Mouse (Mus musculus): ENCODE data around the gene Gm3417. TPM values are rescaled to one million over a fixed set of nuclear protein-coding genes. Genes with fewer than 3 reads are reported as not detected.
"Not testable (repeated sequence)": the region's sequence is repeated elsewhere in the genome, so short reads cannot be mapped to it uniquely, and the experiment has no call there.

Gene Gm3417
- total and polyA plus RNA-seq, 3 experiments: 3.1 TPM; not detected in 2

GRCm38 (mm10) chr17:15009706-15010413 lies 31.3 kb upstream of the Gm3417 start, which contains the start of gene Gm3435:
Gene Gm3435 (plus strand): TSS chr17:15010176.
- H3K9me3 ChIP-seq (replicated peaks; ENCODE audit: low read length); H3K36me3 ChIP-seq (replicated peaks in 1 of 2; ENCODE audit: control insufficient read depth in 1 of 2, insufficient read depth in 1 of 2, low read length in 1 of 2); H3K9ac ChIP-seq (ENCODE audit: insufficient read depth, low read depth); H3K27ac ChIP-seq (ENCODE audit: insufficient read depth, low read depth); dilution Hi-C loops (cut with MboI; ENCODE audit: extremely low pct_ligation_motif_present, extremely low pct_unique_long_range_greater_than_20kb, low sequenced_read_pairs); H3K79me2 ChIP-seq (replicated peaks; ENCODE audit: control insufficient read depth, extremely low read depth, insufficient read depth, poor library complexity, severe bottlenecking); H3K4me1 ChIP-seq (ENCODE audit: control insufficient read depth in 1 of 2, insufficient read depth in 2 of 2); H3K27me3 ChIP-seq (replicated peaks); H3K4me2 ChIP-seq (ENCODE audit: insufficient read depth, low read depth, poor library complexity, severe bottlenecking); DNase-seq (ENCODE audit: extremely low read depth); H3K4me3 ChIP-seq (replicated peaks in 1 of 3; ENCODE audit: low read depth in 2 of 3, low read length in 2 of 3, poor library complexity in 1 of 3); in situ Hi-C loops (cut with MboI; ENCODE audit: low pct_ligation_motif_present, low pct_unique_long_range_greater_than_20kb, low sequenced_read_pairs): not testable (repeated sequence)

- DNase-seq (ENCODE audit: extremely low read depth); H3K36me3 ChIP-seq (replicated peaks in 1 of 2; ENCODE audit: control insufficient read depth in 1 of 2, insufficient read depth in 1 of 2, low read length in 1 of 2); H3K4me1 ChIP-seq (ENCODE audit: control insufficient read depth in 1 of 2, insufficient read depth in 2 of 2); H3K4me3 ChIP-seq (replicated peaks in 1 of 3; ENCODE audit: low read depth in 2 of 3, low read length in 2 of 3, poor library complexity in 1 of 3); H3K27ac ChIP-seq (ENCODE audit: insufficient read depth, low read depth); H3K9ac ChIP-seq (ENCODE audit: insufficient read depth, low read depth); H3K9me3 ChIP-seq (replicated peaks; ENCODE audit: low read length); dilution Hi-C loops (cut with MboI; ENCODE audit: extremely low pct_ligation_motif_present, extremely low pct_unique_long_range_greater_than_20kb, low sequenced_read_pairs); in situ Hi-C loops (cut with MboI; ENCODE audit: low pct_ligation_motif_present, low pct_unique_long_range_greater_than_20kb, low sequenced_read_pairs); H3K27me3 ChIP-seq (replicated peaks); H3K79me2 ChIP-seq (replicated peaks; ENCODE audit: control insufficient read depth, extremely low read depth, insufficient read depth, poor library complexity, severe bottlenecking); H3K4me2 ChIP-seq (ENCODE audit: insufficient read depth, low read depth, poor library complexity, severe bottlenecking): not testable (repeated sequence)
Measured at GRCm38 (mm10) chr17:15009088-15009487, 30.5 kb upstream of the Gm3417 start.

- H3K27ac ChIP-seq (ENCODE audit: insufficient read depth, low read depth); H3K27me3 ChIP-seq (replicated peaks); H3K79me2 ChIP-seq (replicated peaks; ENCODE audit: control insufficient read depth, extremely low read depth, insufficient read depth, poor library complexity, severe bottlenecking); DNase-seq (ENCODE audit: extremely low read depth); dilution Hi-C loops (cut with MboI; ENCODE audit: extremely low pct_ligation_motif_present, extremely low pct_unique_long_range_greater_than_20kb, low sequenced_read_pairs); H3K9me3 ChIP-seq (replicated peaks; ENCODE audit: low read length); H3K4me2 ChIP-seq (ENCODE audit: insufficient read depth, low read depth, poor library complexity, severe bottlenecking); H3K36me3 ChIP-seq (replicated peaks in 1 of 2; ENCODE audit: control insufficient read depth in 1 of 2, insufficient read depth in 1 of 2, low read length in 1 of 2); H3K9ac ChIP-seq (ENCODE audit: insufficient read depth, low read depth); H3K4me3 ChIP-seq (replicated peaks in 1 of 3; ENCODE audit: low read depth in 2 of 3, low read length in 2 of 3, poor library complexity in 1 of 3); in situ Hi-C loops (cut with MboI; ENCODE audit: low pct_ligation_motif_present, low pct_unique_long_range_greater_than_20kb, low sequenced_read_pairs); H3K4me1 ChIP-seq (ENCODE audit: control insufficient read depth in 1 of 2, insufficient read depth in 2 of 2): not testable (repeated sequence)
Measured at GRCm38 (mm10) chr17:15000047-15000446, 21.5 kb upstream of the Gm3417 start.

GRCm38 (mm10) chr17:14994140-14994539 lies 15.6 kb upstream of the Gm3417 start:
- H3K4me2 ChIP-seq (ENCODE audit: insufficient read depth, low read depth, poor library complexity, severe bottlenecking); dilution Hi-C loops (cut with MboI; ENCODE audit: extremely low pct_ligation_motif_present, extremely low pct_unique_long_range_greater_than_20kb, low sequenced_read_pairs); H3K9me3 ChIP-seq (replicated peaks; ENCODE audit: low read length); H3K27ac ChIP-seq (ENCODE audit: insufficient read depth, low read depth); DNase-seq (ENCODE audit: extremely low read depth); H3K79me2 ChIP-seq (replicated peaks; ENCODE audit: control insufficient read depth, extremely low read depth, insufficient read depth, poor library complexity, severe bottlenecking); H3K36me3 ChIP-seq (replicated peaks in 1 of 2; ENCODE audit: control insufficient read depth in 1 of 2, insufficient read depth in 1 of 2, low read length in 1 of 2); H3K9ac ChIP-seq (ENCODE audit: insufficient read depth, low read depth); in situ Hi-C loops (cut with MboI; ENCODE audit: low pct_ligation_motif_present, low pct_unique_long_range_greater_than_20kb, low sequenced_read_pairs); H3K27me3 ChIP-seq (replicated peaks); H3K4me1 ChIP-seq (ENCODE audit: control insufficient read depth in 1 of 2, insufficient read depth in 2 of 2); H3K4me3 ChIP-seq (replicated peaks in 1 of 3; ENCODE audit: low read depth in 2 of 3, low read length in 2 of 3, poor library complexity in 1 of 3): not testable (repeated sequence)

- H3K27ac ChIP-seq (ENCODE audit: insufficient read depth, low read depth); H3K36me3 ChIP-seq (replicated peaks in 1 of 2; ENCODE audit: control insufficient read depth in 1 of 2, insufficient read depth in 1 of 2, low read length in 1 of 2); H3K27me3 ChIP-seq (replicated peaks); H3K4me1 ChIP-seq (ENCODE audit: control insufficient read depth in 1 of 2, insufficient read depth in 2 of 2); dilution Hi-C loops (cut with MboI; ENCODE audit: extremely low pct_ligation_motif_present, extremely low pct_unique_long_range_greater_than_20kb, low sequenced_read_pairs); DNase-seq (ENCODE audit: extremely low read depth); in situ Hi-C loops (cut with MboI; ENCODE audit: low pct_ligation_motif_present, low pct_unique_long_range_greater_than_20kb, low sequenced_read_pairs); H3K9ac ChIP-seq (ENCODE audit: insufficient read depth, low read depth); H3K4me2 ChIP-seq (ENCODE audit: insufficient read depth, low read depth, poor library complexity, severe bottlenecking); H3K9me3 ChIP-seq (replicated peaks; ENCODE audit: low read length); H3K4me3 ChIP-seq (replicated peaks in 1 of 3; ENCODE audit: low read depth in 2 of 3, low read length in 2 of 3, poor library complexity in 1 of 3); H3K79me2 ChIP-seq (replicated peaks; ENCODE audit: control insufficient read depth, extremely low read depth, insufficient read depth, poor library complexity, severe bottlenecking): not testable (repeated sequence)
Measured at GRCm38 (mm10) chr17:14993139-14993832, 14.7 kb upstream of the Gm3417 start.

GRCm38 (mm10) chr17:14992522-14993138 lies 14.0 kb upstream of the Gm3417 start:
- H3K27ac ChIP-seq (ENCODE audit: insufficient read depth, low read depth); dilution Hi-C loops (cut with MboI; ENCODE audit: extremely low pct_ligation_motif_present, extremely low pct_unique_long_range_greater_than_20kb, low sequenced_read_pairs); H3K4me3 ChIP-seq (replicated peaks in 1 of 3; ENCODE audit: low read depth in 2 of 3, low read length in 2 of 3, poor library complexity in 1 of 3); in situ Hi-C loops (cut with MboI; ENCODE audit: low pct_ligation_motif_present, low pct_unique_long_range_greater_than_20kb, low sequenced_read_pairs); H3K79me2 ChIP-seq (replicated peaks; ENCODE audit: control insufficient read depth, extremely low read depth, insufficient read depth, poor library complexity, severe bottlenecking); H3K4me1 ChIP-seq (ENCODE audit: control insufficient read depth in 1 of 2, insufficient read depth in 2 of 2); DNase-seq (ENCODE audit: extremely low read depth); H3K4me2 ChIP-seq (ENCODE audit: insufficient read depth, low read depth, poor library complexity, severe bottlenecking); H3K36me3 ChIP-seq (replicated peaks in 1 of 2; ENCODE audit: control insufficient read depth in 1 of 2, insufficient read depth in 1 of 2, low read length in 1 of 2); H3K9me3 ChIP-seq (replicated peaks; ENCODE audit: low read length); H3K27me3 ChIP-seq (replicated peaks); H3K9ac ChIP-seq (ENCODE audit: insufficient read depth, low read depth): not testable (repeated sequence)
